Mouse (Mus musculus): ENCODE data around the gene Cryga.
A peak's percentile ranks its signal among the peaks of the same experiment; 100 is the strongest.

Cryga gene

DNA sequence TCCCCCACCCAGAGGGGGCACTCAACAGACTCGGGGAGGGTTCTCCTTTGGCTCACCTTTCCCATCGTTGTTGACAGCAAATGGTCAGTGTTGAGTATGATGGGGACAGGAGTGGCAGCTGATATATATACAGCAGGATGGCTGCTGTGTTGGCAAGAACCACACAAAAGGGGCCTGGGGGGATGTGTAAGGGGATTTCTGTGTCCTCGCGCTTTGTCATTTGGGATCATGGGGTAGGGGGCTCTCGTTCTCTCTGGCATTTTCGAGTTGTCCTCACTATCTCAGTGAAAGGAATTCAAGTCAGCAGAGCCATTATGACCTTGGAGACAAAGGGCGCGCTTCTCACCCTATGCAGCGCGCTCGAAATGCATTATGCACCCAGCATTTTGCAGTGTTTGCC is at the start of gene Cryga:
Gene Cryga, minus strand, starts transcription at position 101 of the 400 bp plus-strand sequence.
- no peak for DNase-seq (ENCODE audit: low spot score in 2 of 2)

DNA sequence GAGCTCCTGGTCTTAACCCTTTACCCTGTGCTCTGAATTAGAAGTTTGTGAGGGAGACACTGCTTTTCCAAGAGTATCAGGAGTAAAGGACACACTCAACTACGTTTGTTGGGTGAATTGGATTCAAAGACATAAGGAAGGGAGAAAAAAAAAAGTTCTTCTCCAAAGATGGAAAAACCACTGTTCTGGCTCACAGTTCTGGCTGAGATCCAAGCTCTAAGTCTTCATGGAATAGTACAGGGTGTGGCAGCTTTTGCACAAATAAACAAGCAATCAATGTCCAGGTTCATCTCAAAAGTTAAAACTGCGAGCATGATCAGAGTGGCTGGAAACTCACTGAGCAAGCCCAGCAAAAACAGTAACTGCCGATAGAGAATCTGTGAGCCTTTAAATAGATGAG is 44.8 kb upstream of the Cryga start:
- DNase-seq (ENCODE audit: low spot score in 2 of 2): no peak

DNA sequence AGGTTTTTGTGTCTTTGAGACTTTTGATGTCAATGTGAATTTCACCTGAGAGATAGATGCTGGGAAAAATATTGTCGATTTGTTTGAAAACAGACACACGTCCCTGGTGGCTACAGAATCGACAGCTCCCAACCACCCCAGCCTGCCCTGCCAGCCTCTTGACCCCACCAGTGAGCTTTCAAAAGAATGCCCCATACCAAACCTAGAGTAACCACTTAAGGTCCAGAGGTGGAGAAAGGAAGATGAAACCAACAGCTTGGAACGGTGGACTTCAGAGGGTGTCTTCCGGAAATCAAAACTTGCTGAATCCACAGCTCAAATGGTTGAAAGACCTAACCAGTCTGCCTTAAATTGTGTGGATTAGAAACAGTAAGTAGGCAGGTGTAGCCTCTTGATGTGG is 44.2 kb upstream of the Cryga start:
- no peak for DNase-seq (ENCODE audit: low spot score in 2 of 2)

DNA sequence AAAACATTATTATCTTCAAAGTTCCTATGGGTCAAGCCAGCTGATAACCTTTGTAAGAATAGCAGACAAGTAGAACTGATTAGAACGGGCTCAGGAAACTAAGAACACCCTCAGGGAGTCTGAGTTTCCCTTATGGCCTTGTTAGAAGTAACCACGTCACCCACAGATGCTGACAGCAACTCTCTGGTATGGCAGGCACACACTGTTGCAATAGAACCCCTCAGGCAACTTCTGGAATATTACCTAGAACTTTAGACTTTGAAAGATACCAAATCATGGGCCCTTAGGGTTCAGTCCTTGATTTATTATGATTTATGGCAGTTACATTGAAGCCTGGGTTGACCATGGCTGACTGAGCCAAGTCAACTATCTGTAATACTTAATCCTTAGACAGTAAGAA is 43.4 kb upstream of the Cryga start:
- DNase-seq (ENCODE audit: low spot score in 2 of 2): no peak

DNA sequence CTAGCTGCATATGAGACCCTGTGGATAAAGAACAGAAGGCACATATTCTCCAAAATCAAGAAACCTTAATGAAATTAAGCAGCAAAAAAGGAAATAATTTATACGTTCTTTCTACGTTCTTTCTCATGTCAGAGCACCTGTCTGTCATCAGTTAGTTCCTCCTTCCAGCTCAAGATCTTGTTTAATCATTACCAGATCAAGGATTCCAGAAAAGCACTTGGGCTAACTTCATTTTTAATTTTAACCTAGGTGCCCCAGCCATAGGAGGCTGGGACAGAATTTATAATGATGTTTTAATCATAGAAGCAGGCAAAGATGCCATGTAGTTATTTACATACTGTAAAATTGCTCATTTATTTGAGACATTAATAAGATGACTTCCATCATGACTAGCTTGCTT is 41.6 kb upstream of the Cryga start:
- no peak for DNase-seq (ENCODE audit: low spot score in 2 of 2)

DNA sequence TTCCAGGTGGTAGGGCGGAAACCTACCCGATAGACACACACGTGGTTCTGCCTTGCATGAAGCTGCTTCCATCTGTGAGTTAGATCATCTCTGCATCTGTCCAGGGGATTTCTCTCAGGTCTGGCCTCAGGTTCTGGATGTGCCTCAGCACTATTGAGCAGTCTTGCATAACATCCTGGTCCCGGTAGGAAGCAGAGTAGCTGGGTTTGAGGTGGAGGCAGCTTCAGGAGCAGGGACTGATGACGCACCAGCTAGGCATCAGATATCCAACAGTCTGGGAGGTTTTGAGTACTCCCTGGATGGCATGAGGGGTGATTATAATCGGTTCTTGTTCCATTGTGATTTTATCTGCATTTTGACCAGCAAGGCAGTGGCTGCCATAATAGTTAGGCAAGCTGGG is 34.4 kb upstream of the Cryga start:
- no peak for DNase-seq (ENCODE audit: low spot score in 2 of 2)

DNA sequence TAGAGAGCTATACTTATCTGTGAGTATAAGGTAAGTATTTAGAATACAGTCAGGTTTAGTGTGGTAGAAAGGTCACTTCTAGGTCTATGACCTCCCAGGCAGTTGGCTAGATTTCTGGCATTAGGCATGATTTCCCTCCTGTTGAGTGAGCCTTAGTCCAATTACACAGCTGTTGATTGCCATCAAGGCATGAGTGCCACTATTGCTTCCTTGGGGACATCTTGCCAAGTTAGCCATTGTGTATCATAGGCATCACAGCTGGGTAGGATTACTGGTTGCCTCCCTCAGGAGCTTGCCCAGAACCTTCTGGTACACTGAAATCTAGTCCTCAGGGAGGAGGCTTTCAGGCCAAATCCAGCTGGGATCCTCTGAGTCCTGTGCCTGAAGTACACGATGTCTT is 29.7 kb upstream of the Cryga start:
- no peak for DNase-seq (ENCODE audit: low spot score in 2 of 2)

DNA sequence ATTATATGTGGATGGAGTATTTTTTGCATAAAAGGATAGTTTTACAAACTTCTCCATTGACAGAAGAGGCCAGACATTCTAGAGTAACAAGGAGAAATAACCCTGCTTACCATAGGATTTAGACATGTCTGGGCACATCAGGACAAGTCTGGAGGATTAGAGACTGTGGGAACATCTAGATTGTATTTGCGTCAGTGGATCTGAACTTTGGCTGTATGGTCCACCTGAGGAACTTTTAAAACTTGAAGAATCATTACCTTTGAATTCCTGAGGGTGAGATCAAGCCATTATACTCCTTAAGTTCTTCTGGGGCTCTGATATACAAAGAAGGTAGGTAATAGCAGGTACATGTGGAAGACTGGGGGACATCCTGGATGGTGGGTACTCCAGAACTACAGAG is 28.5 kb upstream of the Cryga start:
- DNase-seq (ENCODE audit: low spot score in 2 of 2): no peak

DNA sequence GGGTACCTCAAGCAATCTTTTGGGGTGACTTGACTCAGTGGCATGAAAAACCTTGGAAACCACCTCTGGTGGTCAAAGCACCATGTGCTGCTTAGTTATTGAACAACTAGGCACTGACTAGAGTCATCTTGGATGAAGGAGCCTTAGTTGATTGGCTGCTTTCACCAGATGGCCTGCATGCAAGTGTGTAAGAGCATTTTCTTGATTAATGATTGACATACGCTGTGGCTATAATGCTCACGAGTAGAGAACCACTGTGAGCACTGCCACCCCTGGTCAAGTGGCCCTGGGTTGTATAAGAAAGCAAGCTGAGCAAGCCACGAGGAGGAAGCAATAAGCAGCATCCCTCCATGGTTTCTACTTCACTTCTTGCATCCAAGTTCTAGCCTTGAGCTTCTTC is 27.1 kb upstream of the Cryga start:
- DNase-seq (ENCODE audit: low spot score in 2 of 2): no peak

DNA sequence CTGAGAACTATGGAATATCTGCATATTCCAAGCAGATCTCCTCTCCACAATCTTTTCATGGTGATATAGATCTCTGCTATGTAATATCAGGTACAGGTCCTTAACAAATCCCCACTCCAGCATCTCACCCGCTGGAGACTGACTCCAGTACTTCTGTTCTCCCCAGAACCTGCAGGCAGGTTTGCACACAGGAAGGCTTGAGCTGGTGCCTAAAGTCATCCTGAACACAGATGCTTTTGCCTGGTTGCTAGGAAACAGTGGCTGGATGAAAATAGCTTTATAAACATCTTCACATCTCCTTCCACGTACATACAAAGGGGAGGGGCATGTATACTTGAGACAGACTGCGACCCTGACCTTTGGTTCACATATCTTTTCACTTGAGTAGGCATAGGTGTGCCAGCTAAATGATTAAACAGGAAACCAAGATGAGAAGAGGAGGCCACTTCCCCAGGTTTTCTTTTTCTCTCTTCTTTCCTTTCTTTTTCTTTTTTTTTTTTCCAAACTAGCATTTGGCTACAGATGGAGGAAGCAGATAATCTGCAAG is 26.5 kb upstream of the Cryga start:
- no peak for DNase-seq (ENCODE audit: low spot score in 2 of 2)

DNA sequence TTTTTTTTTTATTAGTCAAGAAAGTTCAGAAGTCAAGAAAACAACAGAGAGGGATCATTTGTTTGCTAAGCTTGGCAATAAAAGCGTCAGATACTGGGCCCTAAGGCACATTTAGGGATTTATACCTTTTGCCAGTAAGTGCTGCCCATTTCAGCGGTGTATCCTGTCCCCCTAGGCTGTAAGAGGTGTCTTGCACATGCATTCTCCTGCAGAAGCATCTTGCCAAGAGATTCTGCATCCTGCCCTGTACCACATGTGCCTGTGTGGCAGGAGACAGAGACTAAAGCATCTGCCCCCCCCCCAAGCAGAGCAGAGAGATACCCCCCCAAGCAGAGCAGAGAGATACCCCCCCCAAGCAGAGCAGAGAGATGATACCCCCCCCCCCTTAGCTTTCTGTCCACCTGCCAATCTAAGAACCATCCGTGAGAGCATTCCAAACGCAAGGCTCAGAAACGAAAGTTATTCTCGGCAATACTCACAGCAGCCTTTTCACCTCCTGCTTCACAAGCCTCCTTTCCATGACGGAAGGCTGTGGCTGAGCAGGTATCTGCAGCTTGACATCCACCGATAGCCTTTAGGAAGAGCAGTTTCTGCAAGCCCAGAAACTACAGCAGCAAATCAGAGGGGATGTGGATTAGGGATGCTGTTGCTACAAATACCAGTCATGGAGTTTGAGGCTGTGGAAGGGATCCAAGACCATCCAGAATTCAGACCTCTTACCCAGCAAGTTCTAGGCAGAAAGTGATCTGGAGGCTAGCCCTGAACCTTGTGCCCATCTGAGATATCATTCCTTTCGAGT is 19.6 kb upstream of the Cryga start, which contains the start of gene D630023F18Rik:
Gene D630023F18Rik, minus strand, starts transcription at position 641 of the 799 bp plus-strand sequence.
- DNase-seq (ENCODE audit: low spot score in 2 of 2): no peak

DNA sequence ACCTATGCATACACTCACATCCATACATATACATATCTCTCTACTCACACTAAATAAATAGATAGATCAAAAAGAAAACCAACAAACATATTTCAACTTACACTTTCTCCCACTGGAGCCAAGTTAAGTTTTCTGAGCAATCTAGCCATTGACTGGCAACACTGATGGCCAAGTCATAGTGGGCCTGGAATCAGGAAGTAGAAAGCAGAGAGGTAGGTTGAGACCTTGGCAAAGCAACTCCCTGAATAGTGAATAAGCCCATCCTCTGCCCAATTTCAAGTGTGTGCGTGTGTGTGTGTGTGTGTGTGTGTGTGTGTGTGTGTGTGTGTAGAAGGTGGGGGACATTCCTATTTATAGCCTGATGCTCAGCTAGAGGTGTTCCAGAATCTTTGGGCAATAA is 16.3 kb upstream of the Cryga start, which contains the start of gene Gm28845:
Gene Gm28845, minus strand, starts transcription at position 121 of the 400 bp plus-strand sequence.
- no peak for DNase-seq (ENCODE audit: low spot score in 2 of 2)

DNA sequence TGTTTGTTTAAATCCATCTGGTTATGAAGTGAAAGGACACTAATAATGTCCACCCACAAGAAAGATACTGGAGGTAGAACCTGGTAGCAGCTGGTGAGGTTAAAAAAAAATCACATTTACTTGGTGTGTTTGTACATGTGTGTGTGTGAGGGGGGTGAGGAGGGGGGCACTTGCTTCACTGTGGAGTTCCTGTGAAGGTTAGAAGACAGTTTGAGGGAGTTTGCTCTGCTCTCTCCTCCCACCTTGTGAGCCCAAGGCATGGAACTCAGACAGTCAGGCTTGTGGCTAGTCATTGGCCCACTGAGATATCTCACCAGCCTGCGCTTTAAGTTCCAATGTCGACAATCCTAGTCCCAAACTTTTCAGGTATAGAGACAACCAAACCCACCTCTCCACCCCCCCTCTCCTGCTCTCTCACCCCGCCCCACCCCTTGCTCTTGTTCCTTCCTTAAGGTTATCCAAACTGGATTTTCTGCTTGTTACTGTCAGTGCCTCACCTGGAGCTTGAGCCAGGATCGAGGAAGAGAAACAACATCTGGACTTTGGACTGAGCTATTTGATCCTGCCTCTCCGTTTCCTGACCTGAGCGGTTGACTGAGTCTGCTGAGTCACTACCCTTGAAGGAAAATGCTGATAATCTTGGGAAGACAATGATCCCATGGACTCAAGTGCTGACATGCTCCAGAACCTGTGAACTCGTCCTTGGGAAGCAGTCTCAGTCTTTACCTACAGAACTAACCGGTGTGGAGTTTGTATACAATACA is 15.2 kb upstream of the Cryga start:
- DNase-seq (ENCODE audit: low spot score in 2 of 2): no peak

DNA sequence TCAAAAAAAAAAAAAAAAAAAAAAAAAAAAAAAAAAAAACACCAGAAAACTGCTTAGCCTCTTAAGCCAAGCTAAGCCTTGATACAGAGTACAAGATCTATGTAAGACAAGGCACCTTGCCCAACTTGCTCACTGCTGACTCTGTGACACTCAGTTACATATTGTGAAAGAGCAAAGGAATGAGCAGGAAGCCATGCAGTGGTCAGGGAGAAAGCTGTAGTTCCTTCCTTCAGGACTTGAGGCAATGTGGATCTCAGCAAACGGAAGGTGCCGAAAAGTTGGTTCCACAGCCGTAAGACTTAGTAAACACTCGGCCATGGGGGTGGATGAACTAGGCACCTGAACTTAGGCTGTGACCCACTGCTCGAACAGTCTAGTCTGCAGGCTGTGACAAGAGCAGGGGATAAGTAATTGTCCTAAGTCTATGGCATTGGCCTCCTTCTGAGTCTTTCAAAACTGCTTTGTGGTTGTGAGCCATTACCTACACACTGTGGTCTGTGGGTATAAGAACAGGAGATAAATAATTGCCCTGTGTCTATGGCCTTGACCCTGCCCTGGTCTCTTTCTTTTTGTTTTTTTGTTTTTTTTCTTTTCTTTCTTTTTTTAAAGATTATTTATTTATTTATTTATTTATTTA is 10.5 kb upstream of the Cryga start:
- DNase-seq (ENCODE audit: low spot score in 2 of 2): no peak

DNA sequence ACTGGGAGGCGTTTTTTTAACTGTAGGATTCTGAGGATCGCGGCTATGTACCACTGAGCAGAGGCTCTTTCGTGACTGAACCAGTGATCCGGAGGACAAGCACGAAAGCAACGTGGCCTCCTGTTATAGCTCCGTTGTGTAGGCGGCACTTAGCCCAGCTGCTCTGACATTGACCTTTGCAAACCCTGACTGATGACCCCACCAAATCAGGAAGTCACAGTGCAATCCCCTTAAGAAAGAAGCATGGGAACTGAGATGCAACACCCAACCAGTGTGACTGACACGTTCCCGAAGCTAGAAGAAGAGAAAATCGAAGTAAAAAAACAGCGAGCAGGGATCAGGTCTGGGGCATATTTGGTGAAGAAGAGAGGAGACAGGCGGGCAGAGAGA is 9.6 kb upstream of the Cryga start:
- peak in 1 of 2 experiments; percentile 23 for DNase-seq (ENCODE audit: low spot score in 2 of 2)

DNA sequence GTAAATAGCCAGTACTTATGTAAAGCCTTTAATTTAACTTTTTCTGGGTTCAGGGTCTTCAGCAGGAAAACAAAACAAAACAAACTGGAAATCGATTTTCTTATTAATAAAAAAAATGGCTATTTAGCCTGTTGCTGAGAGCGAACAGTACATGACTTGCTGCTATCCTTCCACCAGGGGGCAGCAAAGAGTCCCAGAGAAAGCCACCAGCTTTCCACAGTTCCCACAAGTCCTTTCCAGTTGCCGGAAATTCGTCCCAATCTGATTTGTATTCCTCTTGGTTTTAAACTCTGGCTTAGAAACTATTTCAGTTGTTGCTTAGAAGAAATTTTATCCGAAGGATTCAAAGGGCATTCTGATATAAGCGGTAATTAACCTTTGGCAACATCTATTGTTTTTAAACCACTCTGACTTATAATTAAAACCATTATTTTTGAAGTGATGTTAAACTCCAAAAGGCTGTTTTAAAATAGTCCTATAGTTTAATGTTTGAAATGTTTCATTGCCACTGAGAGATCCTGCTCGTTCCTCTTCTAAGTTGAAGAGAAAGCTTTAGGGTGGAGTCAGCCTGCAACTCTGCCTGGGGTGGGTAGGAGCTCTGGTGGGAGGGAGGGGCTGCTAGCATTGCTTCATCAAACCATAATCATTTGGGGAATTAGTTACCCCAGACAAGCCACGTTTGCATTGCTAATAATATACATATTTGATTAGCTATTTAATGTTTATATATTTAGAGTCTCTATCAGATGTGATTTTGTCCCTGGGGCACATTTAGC is 9.0 kb upstream of the Cryga start:
- DNase-seq (ENCODE audit: low spot score in 2 of 2): peak in 1 of 2 experiments; percentile 50

DNA sequence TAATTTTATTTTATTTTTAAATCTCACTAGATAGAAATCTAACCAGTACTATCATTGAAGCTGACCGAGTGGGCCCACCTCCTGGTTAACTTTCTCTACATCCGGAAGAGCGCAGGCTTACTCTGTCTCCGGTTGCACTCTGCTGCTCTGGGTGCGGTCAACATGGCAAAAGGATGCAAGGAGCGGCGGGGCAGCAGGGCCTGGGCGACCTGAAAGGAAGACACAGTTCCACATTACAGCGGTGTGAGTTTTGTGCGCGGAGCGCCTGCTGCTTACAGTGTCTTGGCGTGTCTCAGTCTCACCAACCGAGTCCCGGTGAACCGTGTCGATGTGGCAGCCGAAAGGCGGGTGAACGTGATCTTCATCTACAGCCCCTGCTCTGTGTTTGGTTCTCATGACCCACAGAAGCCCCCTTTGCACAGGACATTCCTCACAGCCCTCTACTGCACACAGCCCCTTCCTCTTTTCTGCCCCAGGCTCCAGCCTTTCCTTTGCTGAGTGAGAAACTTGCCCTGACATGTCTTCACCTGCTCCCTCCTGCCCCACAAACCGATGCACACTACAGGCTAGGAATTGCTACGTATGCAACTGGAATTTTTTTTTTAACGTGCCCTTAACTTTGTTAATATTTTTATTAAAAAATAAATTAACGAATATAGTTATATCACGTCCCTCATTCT is 6.7 kb upstream of the Cryga start:
- no peak for DNase-seq (ENCODE audit: low spot score in 2 of 2)

DNA sequence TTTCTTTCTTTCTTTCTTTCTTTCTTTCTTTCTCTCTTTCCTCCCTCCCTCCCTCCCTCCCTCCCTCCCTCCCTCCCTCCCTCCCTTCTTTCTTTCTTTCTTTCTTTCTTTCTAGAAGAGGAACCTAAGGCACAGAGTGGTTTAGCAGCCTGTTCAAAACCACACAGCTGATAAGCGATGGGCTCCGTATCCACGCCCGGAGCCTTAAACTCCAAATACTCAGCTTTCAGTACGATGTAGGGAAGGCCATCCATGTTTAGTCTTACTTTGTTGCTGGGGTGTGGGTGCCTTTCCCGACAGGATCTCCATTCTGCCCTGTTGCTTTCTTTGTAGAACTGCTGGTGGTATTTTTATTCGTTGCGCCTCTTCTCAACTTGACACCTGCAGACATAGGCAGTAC is 6.0 kb upstream of the Cryga start:
- DNase-seq (ENCODE audit: low spot score in 2 of 2): no peak

DNA sequence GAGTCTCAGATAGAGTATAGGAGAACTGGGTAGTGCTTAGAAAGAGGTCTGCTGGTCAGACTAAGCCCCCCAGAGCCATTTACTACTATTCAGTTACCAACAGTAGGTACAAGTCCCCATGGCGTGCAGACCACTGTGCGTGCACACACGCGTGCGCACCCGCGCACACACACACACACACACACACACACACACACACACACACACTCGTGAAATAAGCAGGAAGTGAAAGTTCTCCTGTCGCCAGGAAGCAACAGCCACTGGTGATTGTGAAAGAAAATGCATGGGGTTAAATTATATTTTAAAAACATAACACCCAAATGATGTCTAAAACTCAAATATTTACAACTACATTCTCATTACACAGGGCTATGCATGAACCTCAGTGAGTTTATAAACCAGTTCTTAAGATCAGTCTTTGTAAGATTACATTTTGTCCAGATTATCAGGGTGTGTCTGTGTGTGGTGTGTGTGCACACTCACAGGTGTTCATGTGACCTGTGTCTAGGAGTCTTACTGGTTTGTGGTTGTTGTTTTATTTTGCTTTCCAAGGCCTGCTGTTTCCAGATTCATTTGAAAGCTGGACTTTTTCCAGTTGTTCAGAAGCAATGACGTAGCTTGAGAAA is 4.6 kb upstream of the Cryga start:
- DNase-seq (ENCODE audit: low spot score in 2 of 2): no peak

DNA sequence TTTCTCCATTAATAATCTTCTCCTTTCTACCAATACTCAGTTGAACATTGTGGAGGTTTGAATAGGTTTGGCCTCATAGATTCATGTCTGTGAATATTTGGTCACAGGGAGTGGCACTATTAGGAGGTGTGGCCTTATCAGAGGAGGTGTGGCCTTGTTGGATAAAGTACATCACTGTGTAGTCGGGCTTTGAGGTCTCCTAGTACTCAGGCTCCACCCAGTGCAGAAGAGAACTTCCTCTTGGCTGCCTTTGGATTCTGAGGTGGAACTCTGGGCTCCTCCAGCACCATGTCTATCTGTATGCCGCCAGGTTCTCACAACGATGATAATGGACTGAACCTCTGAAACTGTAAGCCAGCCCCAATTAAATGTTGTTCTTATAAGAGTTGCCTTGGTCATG is 6.2 kb downstream of the Cryga start:
- no peak for DNase-seq (ENCODE audit: low spot score in 2 of 2)

Measured in urinary bladder, adult 18-20 months (tissue).